Mouse (Mus musculus) cerebral cortex, adult 2 months (tissue): ENCODE data around the gene Cd2.

Experiments
- WGBS: fragments of 180-500 bp; shearing (Covaris S2); methylation state at CpG from one replicate; pipeline ENCODE4 v1.1.7; 2018; 5-methylcytosine and 5-hydroxymethylcytosine counted together

Cd2 gene

DNA sequence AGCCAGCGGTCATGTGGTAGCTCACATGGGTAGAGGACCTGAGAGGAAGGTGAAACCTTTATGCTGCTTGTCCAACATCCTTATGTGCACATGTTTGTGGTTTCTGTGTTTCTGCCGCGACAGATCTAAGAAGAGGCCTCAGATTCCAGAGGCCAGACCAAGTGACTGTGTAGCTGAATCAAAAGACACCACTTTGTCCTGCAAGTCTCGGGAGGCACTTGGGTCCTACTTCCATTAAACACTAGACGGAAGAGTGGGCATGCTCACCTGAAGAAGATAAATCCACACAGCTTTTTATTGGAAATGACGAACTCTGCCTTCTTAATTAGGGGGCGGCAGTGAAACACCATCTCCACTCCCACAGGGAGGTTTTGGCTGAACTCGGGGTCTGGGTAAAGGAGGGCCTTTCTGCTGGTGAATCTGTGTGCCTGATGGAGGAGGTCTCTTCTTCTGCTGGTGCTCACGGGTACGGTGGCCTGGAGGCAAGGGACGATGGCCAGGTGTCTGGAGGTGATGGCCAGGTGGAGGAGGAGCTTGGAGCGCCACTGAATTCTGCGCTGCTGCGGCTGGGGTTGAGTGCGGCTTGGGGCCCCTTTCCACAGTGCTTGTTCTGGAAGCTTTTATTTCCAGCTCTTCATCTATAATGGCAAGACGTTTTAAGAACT, 12.0 kb downstream of the Cd2 start:
- WGBS = 94% methylated on average over 16 of the region's 16 CpGs

GRCm38 (mm10) chr3:101274794-101275193, 12.9 kb downstream of the Cd2 start:
- WGBS = 97% methylated on average over 3 of the region's 3 CpGs

- 71% methylated on average over 12 of the region's 12 CpGs for WGBS
Measured at GRCm38 (mm10) chr3:101274041-101274770, 13.5 kb downstream of the Cd2 start.

- WGBS = 89% methylated on average over 1 of the region's 1 CpGs
Measured at GRCm38 (mm10) chr3:101272166-101272565, 15.6 kb downstream of the Cd2 start.

GRCm38 (mm10) chr3:101270833-101271232, 16.9 kb downstream of the Cd2 start:
- 93% methylated on average over 5 of the region's 5 CpGs for WGBS

GRCm38 (mm10) chr3:101268361-101268760, 19.4 kb downstream of the Cd2 start:
- WGBS = 91% methylated on average over 7 of the region's 7 CpGs

GRCm38 (mm10) chr3:101265561-101266091, 22.1 kb downstream of the Cd2 start:
- WGBS = 74% methylated on average over 3 of the region's 3 CpGs

- WGBS = 35% methylated on average over 2 of the region's 2 CpGs
Measured at GRCm38 (mm10) chr3:101258976-101259375, 28.8 kb downstream of the Cd2 start.

GRCm38 (mm10) chr3:101256090-101256489, 31.6 kb downstream of the Cd2 start:
- 79% methylated on average over 8 of the region's 8 CpGs for WGBS

- 76% methylated on average over 8 of the region's 8 CpGs for WGBS
Measured at GRCm38 (mm10) chr3:101252141-101252540, 35.6 kb downstream of the Cd2 start.

- WGBS = 72% methylated on average over 6 of the region's 6 CpGs
Measured at GRCm38 (mm10) chr3:101249846-101250245, 37.9 kb downstream of the Cd2 start.

DNA sequence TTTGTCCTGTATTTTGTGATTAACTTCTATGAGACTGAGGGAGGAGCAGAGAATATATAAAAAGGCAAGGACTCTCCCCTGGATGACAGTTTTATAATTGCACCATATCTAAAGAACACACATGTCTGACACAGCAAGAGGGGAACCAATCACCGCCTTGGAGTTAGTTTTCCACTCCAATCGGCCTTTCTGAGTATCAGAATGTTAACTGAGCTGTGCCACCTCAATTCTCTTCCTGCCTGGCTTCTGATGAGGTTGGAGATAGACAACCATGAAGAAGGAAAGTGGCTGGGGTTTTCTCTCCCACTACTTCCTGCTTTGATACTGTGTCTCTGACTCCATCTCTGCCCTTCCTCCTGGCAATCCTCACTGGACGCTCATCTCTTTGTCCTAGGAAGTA, 42.5 kb downstream of the Cd2 start:
- 92% methylated on average over 3 of the region's 3 CpGs for WGBS

- 93% methylated on average over 2 of the region's 2 CpGs for WGBS
Measured at GRCm38 (mm10) chr3:101243002-101243401, 44.7 kb downstream of the Cd2 start.

DNA sequence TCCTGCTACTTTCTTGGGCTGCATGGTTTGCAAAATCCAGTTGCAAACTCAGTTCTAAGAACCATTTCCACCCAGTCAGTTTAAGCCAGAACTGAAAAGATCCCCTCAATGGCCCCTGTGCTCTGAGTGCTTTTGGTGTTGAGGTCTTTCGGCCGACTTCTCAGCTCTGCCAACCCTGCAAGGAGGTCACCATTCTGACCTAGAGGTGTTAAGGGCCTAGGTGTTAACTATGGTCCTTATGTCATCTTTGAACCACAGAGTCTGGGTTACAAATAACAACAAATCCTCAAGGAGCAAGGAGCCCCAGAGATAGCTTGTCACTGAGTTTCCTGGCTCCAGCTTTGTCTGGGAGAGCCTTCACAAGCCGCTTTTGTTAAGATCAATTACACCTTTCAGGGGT, 45.9 kb downstream of the Cd2 start:
- 95% methylated on average over 3 of the region's 3 CpGs for WGBS

GRCm38 (mm10) chr3:101240859-101241258, 46.9 kb downstream of the Cd2 start:
- 94% methylated on average over 9 of the region's 9 CpGs for WGBS

GRCm38 (mm10) chr3:101239236-101239635, 48.5 kb downstream of the Cd2 start:
- WGBS = 85% methylated on average over 4 of the region's 4 CpGs

DNA sequence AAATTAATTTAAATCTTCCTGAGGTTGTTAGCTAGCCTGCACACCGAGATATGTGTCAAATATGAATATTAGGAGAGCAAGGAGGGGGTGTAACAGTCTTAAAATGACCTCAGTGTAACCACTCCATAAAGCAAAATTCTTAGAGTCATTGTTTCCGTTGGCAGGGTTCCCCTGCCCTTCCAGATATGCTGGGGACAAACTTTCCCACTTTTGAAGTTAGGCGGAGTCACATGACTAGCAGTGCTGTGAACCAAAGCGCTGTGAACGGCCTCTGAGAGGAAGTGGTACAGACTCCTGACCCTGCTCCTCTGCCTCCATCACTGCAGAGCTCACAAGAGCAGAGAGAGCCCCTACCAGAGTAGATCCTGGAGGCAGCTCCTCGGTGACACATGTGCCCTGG, 49.0 kb downstream of the Cd2 start:
- WGBS = 89% methylated on average over 6 of the region's 6 CpGs

DNA sequence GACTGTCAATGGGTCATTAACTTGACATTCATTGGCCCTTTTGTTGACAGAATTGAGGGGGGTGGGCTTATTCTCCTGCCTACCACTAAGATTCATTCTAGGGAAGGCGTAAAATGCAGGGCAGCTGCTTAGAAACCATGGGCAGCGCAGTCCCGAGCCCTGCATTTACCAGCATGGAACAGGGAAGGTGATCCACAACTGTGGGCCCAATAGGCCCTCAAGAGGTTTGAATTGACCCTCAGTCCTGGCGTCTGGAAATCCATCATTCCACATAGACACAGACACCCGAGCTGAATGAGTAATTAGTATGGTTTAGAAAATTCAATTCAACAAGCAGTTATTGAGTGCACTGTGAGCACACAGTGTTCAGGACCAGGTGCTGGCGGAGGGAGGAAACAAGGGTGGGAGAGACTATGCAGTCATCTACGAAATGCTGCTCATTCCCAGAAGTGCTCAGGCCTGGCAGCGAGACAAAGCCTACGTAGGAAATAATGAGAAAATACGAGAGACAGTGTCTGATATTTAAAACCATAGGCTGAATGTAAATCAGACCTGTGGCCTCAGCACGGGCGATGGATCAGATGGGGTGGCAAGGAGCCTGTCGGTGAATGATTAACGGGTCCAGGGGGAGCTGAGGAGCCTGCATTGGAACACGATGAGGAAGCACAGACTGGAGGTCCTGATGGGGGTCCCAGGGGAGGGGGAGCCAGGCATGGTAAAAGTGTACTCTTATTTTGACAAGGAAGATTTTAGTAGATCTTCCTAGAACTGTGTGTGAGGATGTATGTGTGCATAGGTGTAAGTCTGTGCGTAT, 50.5 kb downstream of the Cd2 start:
- 73% methylated on average over 16 of the region's 16 CpGs for WGBS

DNA sequence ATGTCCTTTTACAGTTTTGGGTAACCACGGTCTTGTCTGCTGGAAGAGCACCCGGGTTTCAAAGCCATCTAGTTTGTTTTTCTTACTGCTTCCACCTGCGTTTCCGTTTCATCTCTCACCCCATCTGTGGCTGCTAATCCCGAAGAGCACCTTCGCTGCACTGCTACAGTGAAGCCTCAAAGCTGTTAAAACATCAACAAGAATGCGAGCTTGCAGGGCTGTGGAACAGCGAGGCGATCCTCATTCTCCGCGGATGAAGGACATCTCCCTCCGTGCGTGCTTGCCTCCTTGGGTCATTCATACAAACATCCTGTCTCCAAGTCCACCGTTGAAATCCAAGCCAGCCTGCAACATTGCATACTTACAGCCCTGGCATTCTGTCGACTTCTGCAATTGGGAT, 51.5 kb downstream of the Cd2 start:
- WGBS = 69% methylated on average over 15 of the region's 15 CpGs

DNA sequence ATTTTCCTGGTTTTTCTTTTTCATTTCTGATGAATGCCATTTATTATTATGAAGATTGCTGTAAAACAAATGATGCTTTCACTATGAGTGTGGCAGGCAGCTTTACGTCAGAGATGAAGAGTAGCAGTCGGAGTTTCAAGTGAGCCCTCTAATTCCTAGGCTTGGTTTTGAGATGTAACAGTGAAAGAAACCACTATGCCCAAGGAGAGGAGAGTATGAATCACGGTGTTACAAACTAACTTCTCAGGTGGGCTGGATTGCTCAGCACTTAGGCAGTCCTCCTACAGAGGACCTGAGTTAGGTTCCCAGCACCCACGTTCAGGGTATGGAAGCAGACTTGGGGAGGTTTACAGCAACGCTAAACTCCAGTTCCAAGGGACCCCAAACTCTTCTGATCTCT, 52.4 kb downstream of the Cd2 start:
- WGBS = 90% methylated on average over 5 of the region's 5 CpGs

- 97% methylated on average over 5 of the region's 5 CpGs for WGBS
Measured at GRCm38 (mm10) chr3:101233424-101233823, 54.3 kb downstream of the Cd2 start.

GRCm38 (mm10) chr3:101232570-101232969, 55.2 kb downstream of the Cd2 start:
- 82% methylated on average over 8 of the region's 8 CpGs for WGBS
